Mouse (Mus musculus) CH12.LX (cell line): ENCODE measurements at regions not wholly inside any gene's neighbourhood (a gene's known extent, or its start where the extent isn't known, plus 50 kb on each side); places are given as distances from the start of the nearest gene placed in this dataset.

Source experiments
- CTCF ChIP-seq, 2 experiments: IDR thresholded peaks in 1 of 2; conservative IDR thresholded peaks in 1 of 2; 2 replicates each; pipeline ENCODE4 v1.5.1; 2011 to 2012; ENCODE audit warnings: low read depth in 2 of 2, low read length in 2 of 2, improper control_type of control experiment in 1 of 2, inconsistent platforms in 1 of 2, mild to moderate bottlenecking in 1 of 2, moderate library complexity in 1 of 2
- ETS1 ChIP-seq: conservative IDR thresholded peaks from 2 replicates; pipeline ENCODE4 v1.6.1; 2012; ENCODE audit warnings: low read depth, mild to moderate bottlenecking, inconsistent platforms, low read length, improper control_type of control experiment, moderate library complexity
- GABPA ChIP-seq: IDR thresholded peaks from 2 replicates; pipeline ENCODE4 v1.6.1; 2012; ENCODE audit warnings: low read depth, low read length, improper control_type of control experiment, inconsistent platforms; ENCODE audit not compliant: insufficient replicate concordance
- MAX ChIP-seq: IDR thresholded peaks from 2 replicates; pipeline ENCODE4 v1.6.1; 2011; ENCODE audit warnings: low read length, improper control_type of control experiment
- POLR2A ChIP-seq: IDR thresholded peaks from 2 replicates; pipeline ENCODE4 v1.6.1; 2011; ENCODE audit warnings: low read depth, mild to moderate bottlenecking, improper control_type of control experiment, low read length
- RCOR1 ChIP-seq: conservative IDR thresholded peaks from 2 replicates; pipeline ENCODE4 v1.6.1; 2012; ENCODE audit warnings: low read depth, mild to moderate bottlenecking, inconsistent platforms, low read length, improper control_type of control experiment

- TF ChIP-seq CTCF (conservative IDR thresholded peaks at IDR 0.05 in 1 of 2, IDR thresholded peaks at IDR 0.05 in 1 of 2; ENCODE audit: low read depth in 2 of 2, low read length in 2 of 2) (no peak), MAX (no peak), RCOR1 (no peak), POLR2A (no peak), ETS1 (no peak), GABPA (no peak)
Measured at GRCm38 (mm10) chr8:116030966-116031365, 323.4 kb upstream of the Maf start.
